Comparison of ENCODE assay signal across 18 mouse cellular contexts in genomic region chr10:59571273-59571672, GRCm38 (mm10). TPM values are rescaled to one million over a fixed set of nuclear protein-coding genes. Genes with fewer than 3 reads are reported as not detected.
A peak's percentile ranks its signal among the peaks of the same experiment; 100 is the strongest.
DNase-seq lines count a peak whose midpoint lies in the region; ATAC-seq and TF ChIP-seq lines count a peak whose summit lies in the region.
"Had no signal": no experiment of that assay in that cellular context is flagged by ENCODE, and none has a peak within 500 bp of the region (broad histone marks: within the 10 kb centered on the region; RNA-seq: fewer than 3 reads in every experiment).

No protein-coding gene starts in this region.

- H3K4me2 ChIP-seq in heart, embryonic 14.5 days (ENCODE audit: low read length), result no peak overlapping the region
- H3K4me2 ChIP-seq in intestine, embryonic 15.5 days (replicated peaks), result no peak overlapping the region
- H3K4me2 ChIP-seq in liver, embryonic 16.5 days (ENCODE audit: low read depth, low read length), result no peak overlapping the region

- no peak for DNase-seq in heart, postnatal 4 days
- peak; percentile 20 for DNase-seq in G1E (ENCODE audit: low spot score)
- DNase-seq in embryo, embryonic 11 days, result no peak
- no peak for DNase-seq in ovary, postnatal 36 days (ENCODE audit: low spot score)
- DNase-seq in yolk sac, embryonic 10.5 days (ENCODE audit: low spot score), result no peak
- DNase-seq: cerebellum, adult 8-10 months; left cerebral cortex, postnatal 4 days; right cerebral cortex, postnatal 4 days had no signal

- no peaks in the 10 kb centered on the region for H3K36me3 ChIP-seq in heart, embryonic 14.5 days (ENCODE audit: control insufficient read depth, insufficient read depth, low read length)
- H3K36me3 ChIP-seq in G1E (replicated peaks), result peaks cover 10% of the 10 kb centered on the region
- no peaks in the 10 kb centered on the region for H3K36me3 ChIP-seq in intestine, embryonic 15.5 days
- H3K36me3 ChIP-seq in liver, embryonic 16.5 days (ENCODE audit: control insufficient read depth, insufficient read depth), result no peaks in the 10 kb centered on the region
- H3K36me3 ChIP-seq: hindbrain, embryonic 10.5 days had no signal

- 67% methylated on average over 4 of the region's 4 CpGs for WGBS in heart, embryonic 14.5 days
- 61% methylated on average over 4 of the region's 4 CpGs for WGBS in intestine, embryonic 15.5 days
- WGBS in liver, embryonic 16.5 days (ENCODE audit: insufficient replicate concordance), result 13% methylated on average over 4 of the region's 4 CpGs

- no peak for TF ChIP-seq CTCF in G1E (IDR thresholded peaks at IDR 0.05; ENCODE audit: low read depth, low read length)

- H3K9ac ChIP-seq in heart, embryonic 14.5 days (ENCODE audit: low read length), result no peak overlapping the region
- H3K9ac ChIP-seq in intestine, embryonic 15.5 days, result no peak overlapping the region
- H3K9ac ChIP-seq in liver, embryonic 16.5 days (ENCODE audit: low read depth, low read length), result no peak overlapping the region

- peak overlapping the region in 1 of 2 experiments; percentile 61; a peak in 1 of 4 replicates for H3K27ac ChIP-seq in heart, embryonic 14.5 days (replicated peaks in 1 of 2; ENCODE audit: control insufficient read depth in 1 of 2, insufficient read depth in 1 of 2, low read depth in 2 of 2, low read length in 2 of 2)
- H3K27ac ChIP-seq in intestine, embryonic 15.5 days, result peak overlapping the region; percentile 36; the same call in 1 of the 2 replicates
- no peak overlapping the region; the same call in 1 of the 2 replicates for H3K27ac ChIP-seq in liver, embryonic 16.5 days (ENCODE audit: low read length)
- H3K27ac ChIP-seq: forebrain, embryonic 10.5 days; hindbrain, embryonic 10.5 days had no signal

- H3K4me1 ChIP-seq in heart, embryonic 14.5 days (ENCODE audit: control insufficient read depth in 2 of 2, insufficient read depth in 2 of 2, low read length in 2 of 2), result peaks cover 2 to 7% of the 10 kb centered on the region in 2 experiments
- peaks cover 30% of the 10 kb centered on the region for H3K4me1 ChIP-seq in G1E (ENCODE audit: insufficient read depth, low read depth, low read length)
- H3K4me1 ChIP-seq in intestine, embryonic 15.5 days (replicated peaks), result peaks cover 42% of the 10 kb centered on the region
- peaks cover 21% of the 10 kb centered on the region for H3K4me1 ChIP-seq in liver, embryonic 16.5 days (ENCODE audit: control insufficient read depth, low read depth, low read length)

- no peak overlapping the region for H3K4me3 ChIP-seq in heart, embryonic 14.5 days (ENCODE audit: control insufficient read depth in 1 of 2, insufficient read depth in 1 of 2, low read depth in 1 of 2, low read length in 2 of 2)
- no peak overlapping the region for H3K4me3 ChIP-seq in G1E (ENCODE audit: low read depth, low read length)
- no peak overlapping the region for H3K4me3 ChIP-seq in intestine, embryonic 15.5 days (replicated peaks)
- no peak overlapping the region for H3K4me3 ChIP-seq in liver, embryonic 16.5 days (ENCODE audit: low read depth, low read length)
- H3K4me3 ChIP-seq: forebrain, embryonic 10.5 days; hindbrain, embryonic 10.5 days; myocyte had no signal

- H3K9me3 ChIP-seq in heart, embryonic 14.5 days (ENCODE audit: control insufficient read depth, low read length), result peaks cover 9% of the 10 kb centered on the region; the same call in 1 of the 2 replicates
- H3K9me3 ChIP-seq in G1E (replicated peaks), result peaks cover 7% of the 10 kb centered on the region; the same call in 1 of the 2 replicates
- no peaks in the 10 kb centered on the region for H3K9me3 ChIP-seq in intestine, embryonic 15.5 days
- H3K9me3 ChIP-seq in liver, embryonic 16.5 days (replicated peaks; ENCODE audit: control insufficient read depth, low read length), result no peaks in the 10 kb centered on the region

- peak; percentile 83 for ATAC-seq in heart, embryonic 14.5 days (ENCODE audit: insufficient number of reproducible peaks, insufficient read depth, low FRiP score, low read depth)
- ATAC-seq in G1E (ENCODE audit: extremely low read depth, insufficient number of reproducible peaks, low FRiP score, poor library complexity, severe bottlenecking), result peak; percentile 82
- ATAC-seq in intestine, embryonic 15.5 days, result no peak
- ATAC-seq in liver, embryonic 16.5 days (ENCODE audit: low read depth), result peak; percentile 78

- H3K27me3 ChIP-seq in heart, embryonic 14.5 days (ENCODE audit: control insufficient read depth, insufficient read depth, low read length), result no peaks in the 10 kb centered on the region
- H3K27me3 ChIP-seq in G1E (ENCODE audit: insufficient read depth, low read length), result no peaks in the 10 kb centered on the region
- H3K27me3 ChIP-seq in intestine, embryonic 15.5 days (replicated peaks), result no peaks in the 10 kb centered on the region
- no peaks in the 10 kb centered on the region for H3K27me3 ChIP-seq in liver, embryonic 16.5 days (ENCODE audit: control insufficient read depth, insufficient read depth, low read depth, low read length)

RNA-seq across cellular contexts. Expression of gene Gm10322, which starts 44.6 kb away (rescaled TPM):
- not detected in 2 replicates for polyA plus RNA-seq in heart, embryonic 14.5 days (2014; fragmentation: Nextera tagmentation; extraction: Ambion mirVana)
- total RNA-seq in heart, postnatal 4 days (2021), result not detected
- total RNA-seq in G1E (2014; fragmentation: Nextera tagmentation) (not detected in 2 replicates), G1E (2017) (not detected in 2 replicates)
- polyA plus RNA-seq in G1E (2012), result not detected in 2 replicates
- polyA plus RNA-seq in intestine, embryonic 15.5 days (2015; fragmentation: Nextera tagmentation; extraction: Ambion mirVana), result not detected in 2 replicates
- polyA plus RNA-seq in liver, embryonic 16.5 days (2015; fragmentation: Nextera tagmentation; extraction: Ambion mirVana), result not detected in 2 replicates
- total RNA-seq: layer of hippocampus, adult 8-10 months; left cerebral cortex, postnatal 4 days had no signal
- polyA plus RNA-seq: embryonic facial prominence, embryonic 11.5 days; forebrain, embryonic 10.5 days; hindbrain, embryonic 10.5 days; intestine, embryonic 14.5 days; stomach, embryonic 14.5 days had no signal

RNA-seq across cellular contexts. Expression of gene Mcu, which starts 45.2 kb away (rescaled TPM):
- 28.1 and 28.8 TPM in 2 replicates for polyA plus RNA-seq in heart, embryonic 14.5 days (2014; fragmentation: Nextera tagmentation; extraction: Ambion mirVana)
- total RNA-seq in heart, postnatal 4 days (2021), result 10 to 100 TPM; 27.9 to 32.6 TPM
- total RNA-seq in G1E (2014; fragmentation: Nextera tagmentation) (18.6 and 22.5 TPM in 2 replicates), G1E (2017) (21.5 and 25.6 TPM in 2 replicates)
- 4.8 and 5.1 TPM in 2 replicates for polyA plus RNA-seq in G1E (2012)
- 66.4 and 72.6 TPM in 2 replicates for polyA plus RNA-seq in intestine, embryonic 15.5 days (2015; fragmentation: Nextera tagmentation; extraction: Ambion mirVana)
- 9.7 and 11.7 TPM in 2 replicates for polyA plus RNA-seq in liver, embryonic 16.5 days (2015; fragmentation: Nextera tagmentation; extraction: Ambion mirVana)
